Mouse (Mus musculus) mesoderm, embryonic 11.5 days (tissue): ENCODE measurements around the gene Hmg20a.
A peak's percentile ranks its signal among the peaks of the same experiment; 100 is the strongest.
"Not testable (repeated sequence)": the region's sequence is repeated elsewhere in the genome, so short reads cannot be mapped to it uniquely, and the experiment has no call there.

Experiments
- DNase-seq: peaks from one replicate; pipeline ENCODE4 v3.0.0-alpha.2; 2012; ENCODE audit warnings: low read depth, low spot score

The Hmg20a gene

DNA sequence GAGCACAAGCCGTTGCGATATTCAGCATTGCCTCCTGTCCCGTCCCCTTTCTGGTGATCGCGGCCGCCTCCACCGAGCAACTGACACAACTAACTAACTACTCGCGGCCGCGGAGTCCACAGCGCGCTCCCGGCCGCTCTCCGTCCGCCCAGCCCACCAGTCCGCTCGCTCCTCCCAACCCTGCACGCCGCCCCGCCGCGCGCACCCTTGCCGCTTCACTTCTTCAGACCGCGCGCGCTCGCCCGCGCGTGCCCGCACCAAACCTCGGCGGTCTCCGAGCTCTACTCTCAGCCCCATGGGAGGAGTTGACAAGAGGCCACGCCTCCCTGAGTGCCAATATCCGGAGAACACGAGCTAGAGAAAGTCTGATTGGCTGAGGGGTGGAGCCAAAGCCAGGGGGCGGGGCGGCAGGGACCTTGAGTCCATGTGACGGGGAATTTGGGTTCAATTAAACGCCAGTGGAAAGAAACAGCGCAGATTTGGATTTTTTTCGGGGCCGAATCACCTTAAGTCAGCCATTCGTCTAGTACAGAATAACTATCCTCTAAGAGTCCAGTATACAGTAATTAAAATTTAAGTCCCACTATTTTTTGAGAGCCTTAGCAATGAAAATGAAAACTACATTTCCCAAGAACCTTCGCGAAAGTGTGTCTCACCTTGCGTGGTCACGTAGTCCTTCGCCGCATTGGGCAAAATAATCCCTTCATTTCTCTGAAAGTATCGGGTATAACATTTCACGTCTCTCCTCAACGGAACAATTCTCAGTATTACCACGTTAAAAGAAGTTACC is at the start of gene Hmg20a, which contains the start of gene Peak1:
Gene Hmg20a, plus strand, starts transcription at position 662 of the 790 bp plus-strand sequence.
Gene Peak1, minus strand, starts transcription at position 120 of the 790 bp plus-strand sequence.
- DNase-seq = peak; percentile 100

DNA sequence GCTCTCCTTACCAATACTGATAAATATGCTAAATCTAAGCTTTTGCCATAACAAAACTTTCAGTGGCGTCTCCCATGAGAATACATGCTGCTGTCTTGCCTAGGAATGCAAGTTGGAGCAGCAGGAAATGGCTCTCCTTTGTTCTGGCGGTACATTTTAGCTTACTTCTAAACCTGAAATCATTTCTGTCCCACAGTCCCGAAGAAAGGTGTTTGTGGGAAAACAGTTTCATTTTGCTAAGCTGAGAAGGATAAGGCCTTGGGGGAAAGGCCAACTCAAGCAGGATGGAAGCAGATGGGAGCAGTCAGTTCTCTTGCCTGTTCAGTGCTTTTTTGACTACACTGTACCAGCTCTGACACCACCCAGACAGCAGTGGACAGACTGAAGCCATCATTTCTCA is 49.6 kb upstream of the Hmg20a start:
- peak; percentile 25 for DNase-seq

DNA sequence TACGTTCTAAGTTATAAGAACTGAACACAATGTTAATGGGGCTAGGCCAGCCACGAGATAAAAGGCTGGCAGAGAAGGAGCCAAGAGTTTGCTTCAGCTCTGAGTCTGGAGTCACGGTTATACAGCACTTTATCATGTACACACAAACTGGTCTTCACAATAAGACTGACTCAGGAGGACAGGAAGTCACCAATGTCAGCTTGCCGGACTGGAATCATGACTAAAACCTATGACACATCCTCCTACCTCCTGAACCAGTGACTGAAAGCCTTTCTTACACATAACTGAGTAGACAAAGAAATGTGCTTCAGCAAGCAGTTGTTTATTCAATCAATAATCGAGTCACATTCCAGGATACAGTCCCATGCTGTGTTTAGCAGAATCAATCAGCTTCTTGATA is 47.7 kb upstream of the Hmg20a start:
- no peak for DNase-seq

DNA sequence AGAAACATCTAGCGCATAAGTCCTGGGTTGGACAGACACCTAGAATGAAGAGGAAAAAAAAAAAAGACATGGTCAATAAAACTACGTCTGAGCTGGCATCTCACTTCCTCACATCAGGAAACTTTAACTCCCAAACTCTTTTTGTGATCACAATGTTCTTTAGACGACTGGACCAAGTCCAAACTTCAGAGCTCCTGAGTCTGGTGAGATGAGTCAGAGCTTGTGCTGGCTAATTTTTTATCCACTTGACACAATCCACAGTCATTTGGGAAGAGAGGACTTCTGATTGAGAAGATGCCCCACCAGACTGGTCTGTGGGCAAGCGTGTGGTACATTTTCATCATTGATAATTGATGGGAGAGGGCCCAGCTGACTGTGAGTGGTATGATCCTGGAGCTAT is 44.0 kb upstream of the Hmg20a start:
- DNase-seq = no peak

DNA sequence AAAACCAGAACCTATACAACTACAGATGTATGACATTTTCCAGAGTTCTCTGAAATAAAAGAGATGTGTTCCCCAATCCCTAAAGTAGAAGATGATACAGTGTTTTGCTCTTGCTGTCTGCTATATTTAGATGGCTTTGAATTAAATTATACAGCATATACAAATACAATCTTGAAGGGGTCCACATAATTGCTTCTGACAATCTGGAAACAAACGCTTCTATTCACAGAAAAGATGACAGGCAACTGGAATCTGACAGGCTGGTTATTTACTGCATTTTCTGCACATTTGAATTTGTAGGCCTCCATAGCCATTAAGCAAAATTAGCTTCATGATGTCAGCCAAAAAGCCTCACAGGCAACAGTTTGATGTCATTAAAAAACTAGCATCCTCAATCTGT is 35.6 kb upstream of the Hmg20a start:
- no peak for DNase-seq

DNA sequence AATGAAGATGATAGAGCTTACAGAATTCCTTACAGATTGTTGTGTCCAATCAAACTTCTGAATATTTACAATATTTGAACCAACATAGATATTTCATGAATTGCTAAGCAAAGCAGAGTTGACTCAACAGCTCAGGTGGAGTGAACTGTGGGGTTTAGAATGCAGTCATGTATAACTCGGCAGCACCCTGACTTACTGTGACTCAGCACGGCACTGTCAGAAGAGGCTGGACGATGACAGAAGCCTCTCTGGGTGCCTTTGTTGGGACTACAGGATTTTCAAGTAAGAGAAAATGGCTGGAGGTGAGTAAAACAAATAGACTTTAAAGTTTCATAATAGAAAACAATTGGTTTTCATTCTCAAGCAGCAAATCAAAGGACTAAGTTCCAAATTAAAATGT is 25.6 kb upstream of the Hmg20a start:
- DNase-seq = no peak

DNA sequence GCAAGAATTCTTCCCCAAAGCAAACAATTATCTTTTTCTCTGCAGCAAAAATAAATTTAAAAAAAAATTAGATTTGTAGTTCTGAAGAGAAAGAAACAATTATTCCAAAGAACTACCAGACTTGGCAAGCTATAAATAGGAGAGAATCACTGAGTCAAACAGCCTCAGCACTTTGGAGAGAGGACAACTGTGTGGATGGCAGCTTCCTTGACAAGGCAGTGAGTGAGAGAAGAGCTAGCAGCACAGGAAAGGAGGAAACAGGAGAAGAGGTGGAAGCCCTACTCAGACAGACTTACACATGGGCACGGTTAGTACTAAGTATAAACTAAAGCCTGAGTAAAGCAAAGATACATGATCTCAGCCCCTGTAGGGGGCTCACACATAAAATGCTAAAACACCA is 22.1 kb upstream of the Hmg20a start:
- DNase-seq = no peak

DNA sequence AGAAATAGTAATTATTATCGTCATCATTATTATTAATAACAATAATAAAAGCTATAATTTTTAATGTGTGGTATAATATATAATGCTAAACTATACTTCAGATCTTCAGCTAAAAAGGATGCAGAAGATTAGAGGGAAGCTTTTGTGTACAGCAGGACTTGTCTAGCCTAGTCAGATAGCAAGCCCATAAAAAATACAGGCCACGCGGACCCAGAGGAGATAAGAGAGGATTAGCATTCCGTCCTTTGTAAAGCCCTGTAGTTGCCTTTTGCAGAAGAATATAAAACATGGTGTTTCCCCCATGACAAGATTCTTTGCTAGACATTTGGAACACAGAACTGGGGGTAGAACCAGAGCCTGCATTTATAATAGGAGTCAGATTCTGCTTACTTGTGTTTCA is 13.8 kb upstream of the Hmg20a start:
- no peak for DNase-seq

DNA sequence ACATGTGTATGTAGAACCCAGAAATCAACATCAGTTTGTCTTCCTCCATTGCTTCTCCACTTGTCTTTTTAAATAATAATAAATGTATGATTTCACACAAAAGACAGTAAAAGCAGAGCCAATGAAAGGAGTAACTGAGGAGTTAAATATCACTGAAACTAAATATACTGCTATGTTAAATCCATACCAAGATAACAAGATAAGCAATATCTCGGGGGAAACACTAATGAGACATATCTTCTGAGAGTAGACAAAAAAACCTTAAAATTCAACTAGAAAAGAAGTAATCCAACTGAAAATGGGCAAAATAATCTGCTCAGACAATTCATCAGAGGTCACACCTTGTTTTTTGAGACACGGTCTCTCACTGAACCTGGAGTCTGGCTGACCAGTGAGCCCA is 8.5 kb upstream of the Hmg20a start:
- DNase-seq = no peak

DNA sequence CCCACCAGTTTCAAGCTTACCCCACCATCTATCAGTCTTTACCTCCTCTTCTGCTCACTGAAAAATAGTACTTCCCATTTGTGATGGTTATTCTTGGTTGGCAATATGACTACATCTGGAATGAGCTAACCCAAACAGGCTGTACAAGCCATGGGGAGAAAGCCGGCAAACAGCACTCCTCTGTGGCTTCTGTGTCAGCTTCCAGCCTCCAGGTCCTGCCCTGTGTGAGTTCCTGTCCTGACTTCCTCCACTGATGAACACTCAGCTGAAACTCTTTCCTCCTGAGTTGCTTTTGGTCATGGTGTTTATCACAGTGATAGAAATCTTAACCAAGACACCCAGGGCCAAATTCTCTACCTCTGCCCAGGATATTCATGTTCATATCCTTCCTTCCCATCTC is 5.7 kb upstream of the Hmg20a start:
- no peak for DNase-seq

DNA sequence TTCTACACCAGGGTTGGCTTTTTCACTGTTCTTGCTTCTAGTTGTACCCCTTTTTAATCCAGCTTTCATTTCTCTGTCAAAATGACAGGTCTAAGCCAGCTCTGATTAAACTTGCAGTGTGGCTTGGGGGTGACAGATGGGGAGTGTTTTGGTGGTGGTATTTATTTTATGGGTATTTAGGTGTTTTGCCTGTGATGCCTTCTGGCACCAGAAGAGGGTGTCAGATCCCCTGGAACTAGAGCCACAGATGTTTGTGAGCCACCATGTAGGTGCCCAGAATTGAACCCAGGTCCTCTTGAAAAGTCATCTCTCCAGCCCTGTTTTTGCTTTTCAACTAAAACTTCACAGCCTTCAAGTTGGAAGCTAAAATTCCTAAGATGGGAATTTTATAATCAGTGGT is 4.1 kb upstream of the Hmg20a start:
- no peak for DNase-seq

DNA sequence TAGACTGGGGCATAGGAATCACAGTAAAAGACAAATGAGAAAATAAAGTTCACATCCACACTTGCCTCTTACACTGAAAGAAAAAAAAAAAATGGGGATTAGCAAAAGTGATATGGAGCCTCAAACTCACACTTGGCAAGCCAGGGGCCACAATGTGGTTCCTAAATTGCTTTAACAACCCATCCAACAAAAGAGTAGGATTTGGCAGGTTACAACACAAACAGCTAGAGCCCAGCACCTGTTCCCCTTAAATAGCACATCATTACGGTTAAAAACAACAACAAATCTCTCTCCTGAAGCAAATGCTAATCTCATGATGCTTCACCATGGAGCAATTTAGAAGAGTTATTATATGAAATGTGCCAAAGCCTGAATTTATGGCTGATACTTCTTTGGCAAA is 3.0 kb upstream of the Hmg20a start:
- no peak for DNase-seq

DNA sequence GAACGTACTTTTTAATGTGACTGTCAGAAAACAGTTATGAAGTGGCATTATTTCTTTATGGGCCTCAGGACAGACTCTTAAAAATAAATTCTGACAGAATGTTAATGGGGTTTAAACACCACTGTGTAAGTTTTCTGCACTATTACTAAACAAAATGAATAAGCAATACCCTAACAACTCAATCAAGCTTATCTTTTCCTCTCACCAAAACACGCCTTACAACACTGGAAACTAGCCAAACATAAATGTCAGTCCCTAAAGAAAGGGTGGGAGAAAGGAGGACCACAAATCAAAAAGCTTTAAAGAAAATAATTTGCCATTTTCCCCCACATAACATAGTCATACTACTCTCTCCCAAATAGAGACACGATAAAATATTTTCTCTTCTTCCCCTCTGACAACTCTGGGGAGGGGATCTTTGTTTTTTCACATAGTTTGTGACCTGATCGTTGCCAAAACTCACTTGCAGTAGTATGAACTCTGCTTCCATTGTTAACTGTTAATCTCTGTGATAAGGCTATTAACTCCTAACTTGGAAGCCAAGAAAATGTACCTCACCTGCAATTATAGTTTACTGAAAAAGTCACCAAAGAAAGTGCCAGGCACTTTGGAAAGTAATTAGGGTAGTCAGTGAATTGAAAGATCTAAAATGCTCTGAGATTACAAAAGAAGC is 2.3 kb upstream of the Hmg20a start:
- no peak for DNase-seq

DNA sequence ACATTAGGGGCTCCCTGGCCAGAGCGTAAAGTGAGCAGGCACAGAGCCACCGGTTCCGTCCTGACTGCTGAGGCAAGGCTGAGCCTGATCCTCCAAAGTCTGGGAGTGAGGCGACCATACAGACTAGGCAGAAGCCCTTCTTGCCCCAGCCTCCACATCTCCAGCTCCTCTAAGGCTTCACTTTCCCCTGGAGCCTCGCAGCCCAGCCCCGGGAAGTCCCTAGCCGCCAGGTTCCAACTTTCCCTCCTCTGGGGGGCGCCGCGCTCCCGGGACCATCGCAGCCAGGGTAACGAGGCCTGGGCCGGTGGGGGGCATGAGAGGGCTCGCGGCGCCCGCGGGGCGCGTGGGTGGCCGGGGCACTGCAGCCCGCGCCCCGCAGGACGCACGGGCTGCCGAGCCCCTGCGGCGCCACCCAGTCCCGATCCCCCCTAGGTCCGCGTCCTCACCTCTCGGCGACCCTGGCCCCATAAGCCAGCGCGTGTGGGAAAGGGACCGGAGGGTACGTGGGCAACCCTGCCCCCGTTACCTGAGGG is 928 bp upstream of the Hmg20a start:
- DNase-seq = peak; percentile 74

DNA sequence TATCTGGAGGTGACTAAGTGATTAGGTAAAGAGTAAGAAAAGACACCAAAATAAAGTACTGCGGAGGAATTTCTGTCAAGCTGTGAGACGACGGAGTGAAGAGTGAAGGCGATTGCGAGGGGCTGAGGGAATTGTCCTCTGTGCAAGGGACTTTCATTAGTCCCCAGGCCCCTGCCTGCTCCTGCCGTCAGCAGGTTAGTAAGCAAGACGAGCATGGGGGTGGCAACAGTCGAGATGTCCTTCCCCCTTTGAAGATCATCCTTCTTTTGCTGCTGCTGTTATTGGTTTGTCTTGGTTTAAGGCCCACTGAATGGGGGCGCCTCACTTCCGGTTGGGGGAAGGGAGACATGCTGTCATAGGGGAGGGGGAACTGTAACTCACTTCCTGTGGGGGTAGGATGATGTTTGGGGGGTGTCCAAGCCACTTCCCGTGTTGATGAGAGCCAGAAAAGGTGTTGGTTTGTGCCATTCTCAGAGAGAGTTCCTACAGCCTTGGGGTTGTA is 380 bp downstream of the Hmg20a start:
- DNase-seq = peak; percentile 83

DNA sequence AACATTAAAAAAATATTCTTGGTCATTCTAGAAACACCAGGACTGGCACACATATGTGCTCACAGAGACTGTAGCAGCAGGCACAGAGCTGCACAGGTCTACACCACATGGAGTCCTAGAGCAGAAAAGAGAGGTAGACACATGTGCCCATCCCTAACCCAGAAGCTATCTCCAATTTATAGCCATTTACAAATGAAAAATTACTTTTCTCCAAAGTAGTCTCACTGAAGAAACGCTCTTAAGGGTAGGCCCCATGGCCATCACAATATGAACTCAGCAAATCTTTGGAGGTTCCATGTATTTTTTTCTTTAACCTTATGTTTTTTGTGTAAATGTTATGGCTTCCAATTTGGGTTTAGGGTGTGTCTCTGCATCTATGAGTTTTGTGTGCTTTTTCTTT is 1.8 kb downstream of the Hmg20a start:
- no peak for DNase-seq

DNA sequence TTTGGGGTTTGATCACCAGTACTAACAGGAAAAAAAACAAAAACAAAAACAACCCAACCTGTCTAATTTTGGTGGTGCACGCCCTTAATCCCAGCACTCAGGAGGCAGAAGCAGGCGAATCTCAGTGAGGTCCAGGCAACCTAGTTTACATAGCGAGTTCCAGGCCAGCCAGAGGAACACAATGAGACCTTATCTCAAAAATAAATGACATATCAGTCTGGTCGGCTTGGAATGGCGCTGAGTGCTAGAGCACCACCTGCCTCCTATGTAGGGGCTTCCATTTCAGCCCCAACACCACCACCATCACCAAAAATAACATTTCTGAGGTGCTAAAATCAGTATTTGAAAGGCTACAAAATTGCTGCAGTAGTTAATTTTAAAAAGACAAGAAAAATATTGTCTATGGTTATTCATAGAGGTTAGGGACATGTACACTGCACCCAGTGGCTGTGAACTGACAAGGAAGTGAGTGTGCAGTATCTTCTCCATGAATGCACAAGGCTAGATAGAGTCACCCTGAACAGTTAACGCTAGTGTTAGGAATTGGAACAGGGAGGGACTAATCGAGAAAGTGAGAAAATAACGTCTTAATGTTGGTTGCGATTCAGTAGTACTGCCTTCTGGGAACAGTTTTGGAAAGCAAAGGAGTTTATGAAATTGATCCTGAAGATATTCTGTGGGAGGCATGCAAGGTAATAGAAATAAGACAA is 2.6 kb downstream of the Hmg20a start:
- DNase-seq = no peak

DNA sequence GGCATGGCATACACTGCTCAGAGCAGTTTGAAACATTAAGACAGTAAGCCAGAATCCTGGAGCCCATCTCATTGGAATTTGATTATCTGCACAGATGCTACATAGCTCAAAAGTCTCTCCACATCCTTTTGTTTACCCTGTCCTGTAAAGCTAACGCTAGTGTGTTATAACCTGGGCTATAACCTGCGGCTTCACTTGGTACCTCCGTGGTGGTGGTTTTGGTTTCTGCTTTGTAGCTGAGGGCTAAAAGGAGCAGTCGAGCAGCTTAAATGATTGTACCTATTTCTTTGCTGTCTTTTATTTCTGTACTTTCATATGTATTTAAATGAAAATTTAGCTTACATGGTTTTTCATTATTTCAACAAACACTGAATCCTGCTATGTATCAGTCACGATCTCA is 3.6 kb downstream of the Hmg20a start:
- no peak for DNase-seq

DNA sequence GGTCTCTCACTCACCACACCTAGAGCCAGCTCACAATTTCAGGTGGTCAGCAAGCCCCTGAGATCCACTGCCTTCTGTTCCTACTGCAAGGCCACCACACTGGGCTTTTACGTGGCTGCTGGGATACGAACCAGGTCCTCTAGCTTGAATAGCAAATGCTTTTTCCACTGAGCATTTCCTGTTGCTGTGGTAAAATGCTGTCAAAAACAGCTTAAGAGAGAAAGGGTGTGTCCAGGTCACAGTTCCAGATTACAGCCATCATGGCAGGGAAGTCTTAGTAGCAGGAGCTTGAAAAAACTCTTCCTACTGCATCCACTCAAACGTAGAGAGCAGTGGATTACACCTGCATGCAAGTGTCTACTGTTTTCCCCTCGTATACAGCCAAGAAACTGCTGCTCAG is 6.5 kb downstream of the Hmg20a start:
- DNase-seq = no peak

DNA sequence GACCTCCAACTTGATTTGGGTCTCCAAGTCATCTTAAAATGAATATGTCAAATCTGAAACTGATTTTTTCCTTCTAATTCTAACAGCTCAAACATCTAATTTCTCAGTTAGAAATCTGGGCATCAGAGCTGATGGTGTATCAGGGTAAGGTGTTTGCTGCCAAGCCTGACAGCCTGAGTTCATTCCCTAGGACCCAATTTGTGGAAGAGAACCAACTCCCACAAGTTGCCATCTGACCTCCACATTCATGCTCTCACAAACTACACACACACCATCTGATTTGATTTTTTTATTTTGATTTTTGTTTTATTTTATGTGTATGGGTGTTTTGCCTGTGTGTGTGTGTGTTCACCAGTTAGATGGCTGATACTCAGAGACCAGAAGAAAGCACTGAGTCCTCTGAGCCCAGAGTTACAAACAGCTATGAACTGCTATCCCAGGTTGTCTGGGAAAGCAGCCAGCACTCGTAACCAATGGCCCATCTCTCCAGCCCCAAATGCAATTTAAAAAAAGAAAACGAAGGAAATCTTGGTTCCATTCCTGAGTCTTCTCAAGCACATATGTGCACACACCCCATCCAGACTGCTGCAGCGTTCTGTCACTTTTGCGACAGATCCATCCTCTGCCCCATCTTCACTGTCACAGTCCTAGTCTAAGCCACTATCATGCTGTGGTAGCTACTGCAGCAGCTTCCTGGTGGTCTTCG is 17.6 kb downstream of the Hmg20a start:
- DNase-seq = no peak

DNA sequence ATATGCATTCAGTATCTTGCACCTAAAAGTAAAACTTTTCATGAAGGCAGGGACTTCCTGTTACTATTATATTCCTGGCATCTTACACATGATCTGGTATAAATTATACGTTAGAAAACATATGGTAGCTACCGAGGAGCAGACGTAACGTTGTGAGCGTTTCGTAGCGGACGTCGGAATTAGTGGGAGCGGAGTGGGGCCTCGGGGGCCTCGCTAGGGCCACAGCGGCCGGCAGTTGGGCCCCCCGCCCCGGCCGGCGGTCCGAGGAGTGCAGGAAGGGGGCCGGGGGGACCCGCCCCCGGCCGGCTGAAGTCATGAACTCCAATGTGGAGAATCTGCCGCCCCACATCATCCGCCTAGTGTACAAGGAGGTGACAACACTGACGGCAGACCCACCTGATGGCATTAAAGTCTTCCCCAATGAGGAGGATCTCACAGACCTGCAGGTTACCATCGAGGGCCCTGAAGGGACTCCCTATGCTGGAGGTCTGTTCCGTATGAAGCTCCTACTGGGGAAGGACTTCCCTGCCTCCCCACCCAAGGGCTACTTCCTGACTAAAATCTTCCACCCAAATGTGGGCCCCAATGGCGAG is 19.0 kb downstream of the Hmg20a start:
- not testable (repeated sequence) for DNase-seq
